ENCODE assay signal across 27 mouse cellular contexts in genomic region chr4:35305210-35305609, GRCm38 (mm10).
A peak's percentile ranks its signal among the peaks of the same experiment; 100 is the strongest.
DNase-seq lines count a peak whose midpoint lies in the region; ATAC-seq and TF ChIP-seq lines count a peak whose summit lies in the region.
"Had no signal": no experiment of that assay in that cellular context is flagged by ENCODE, and none has a peak within 500 bp of the region (broad histone marks: within the 10 kb centered on the region; RNA-seq: fewer than 3 reads in every experiment).

No protein-coding gene starts in this region.

- peak; percentile 14 for DNase-seq in adrenal gland, adult 2 months
- DNase-seq in adrenal gland, postnatal 25 days, result no peak
- peak; percentile 94 for DNase-seq in liver, adult 2 months (ENCODE audit: extremely low read depth, low read depth, low spot score)
- DNase-seq in adipocyte (ENCODE audit: low spot score), result peak; percentile 90
- DNase-seq in skeletal muscle tissue, adult 2 months (ENCODE audit: low read depth, low spot score), result peak; percentile 1
- DNase-seq: cerebellum, adult 8-10 months; cerebellum, postnatal 36 days; gastrocnemius, adult 2 months; gastrocnemius, postnatal 36 days; heart, postnatal 14 days; kidney, adult 2 months; kidney, postnatal 36 days; liver, embryonic 13.5 days; lung, adult 18-20 months; midbrain, embryonic 14.5 days; right cerebral cortex, postnatal 14 days had no signal

- TF ChIP-seq POLR2A in liver, adult 2 months (IDR thresholded peaks at IDR 0.05; ENCODE audit: extremely low read depth, insufficient read depth, low read length), result no peak

- no peak overlapping the region for H3K4me3 ChIP-seq in liver, adult 2 months (ENCODE audit: insufficient read depth, low read depth, low read length)
- no peak overlapping the region for H3K4me3 ChIP-seq in liver, embryonic 12.5 days
- no peak overlapping the region for H3K4me3 ChIP-seq in midbrain, embryonic 13.5 days (replicated peaks)
- H3K4me3 ChIP-seq: forebrain, embryonic 15.5 days; gastrocnemius, adult 2 months; intestine, embryonic 15.5 days; layer of hippocampus, adult 2 months; limb, embryonic 13.5 days; liver, embryonic 13.5 days; stomach, embryonic 15.5 days had no signal

- H3K36me3 ChIP-seq in liver, adult 2 months (ENCODE audit: control insufficient read depth, insufficient read depth, low read length), result no peaks in the 10 kb centered on the region
- no peaks in the 10 kb centered on the region for H3K36me3 ChIP-seq in liver, embryonic 12.5 days
- H3K36me3 ChIP-seq in midbrain, embryonic 13.5 days, result no peaks in the 10 kb centered on the region
- H3K36me3 ChIP-seq: forebrain, embryonic 15.5 days; intestine, embryonic 15.5 days; limb, embryonic 13.5 days; liver, embryonic 13.5 days; stomach, embryonic 15.5 days had no signal

- no peak for ATAC-seq in liver, embryonic 12.5 days
- ATAC-seq in midbrain, embryonic 13.5 days, result no peak
- ATAC-seq: forebrain, embryonic 15.5 days; hindbrain, postnatal 0 days; intestine, embryonic 15.5 days; Patski had no signal

- H3K27me3 ChIP-seq in liver, adult 2 months (ENCODE audit: control insufficient read depth, insufficient read depth, low read length), result no peaks in the 10 kb centered on the region
- no peaks in the 10 kb centered on the region for H3K27me3 ChIP-seq in liver, embryonic 12.5 days (replicated peaks)
- H3K27me3 ChIP-seq in midbrain, embryonic 13.5 days, result no peaks in the 10 kb centered on the region
- H3K27me3 ChIP-seq: CH12.LX; forebrain, embryonic 15.5 days; intestine, embryonic 15.5 days; limb, embryonic 13.5 days; liver, embryonic 13.5 days; stomach, embryonic 15.5 days had no signal

- no peaks in the 10 kb centered on the region for H3K9me3 ChIP-seq in liver, embryonic 12.5 days (replicated peaks)
- H3K9me3 ChIP-seq in midbrain, embryonic 13.5 days, result no peaks in the 10 kb centered on the region
- H3K9me3 ChIP-seq: forebrain, embryonic 15.5 days; intestine, embryonic 15.5 days; limb, embryonic 13.5 days; liver, embryonic 13.5 days; stomach, embryonic 15.5 days had no signal

- H3K4me1 ChIP-seq in liver, adult 2 months (ENCODE audit: control insufficient read depth, insufficient read depth, low read length), result peaks cover 5% of the 10 kb centered on the region
- H3K4me1 ChIP-seq in liver, embryonic 12.5 days, result no peaks in the 10 kb centered on the region
- H3K4me1 ChIP-seq in midbrain, embryonic 13.5 days (replicated peaks), result 0 out of 2 replicates have a peak, but pooled peaks cover 3% of the 10 kb centered on the region
- H3K4me1 ChIP-seq: intestine, embryonic 15.5 days; limb, embryonic 13.5 days; liver, embryonic 13.5 days; stomach, embryonic 15.5 days had no signal

- no peak overlapping the region for H3K4me2 ChIP-seq in liver, embryonic 12.5 days
- no peak overlapping the region for H3K4me2 ChIP-seq in midbrain, embryonic 13.5 days (replicated peaks)
- H3K4me2 ChIP-seq: forebrain, embryonic 15.5 days; intestine, embryonic 15.5 days; limb, embryonic 13.5 days; liver, embryonic 13.5 days; stomach, embryonic 15.5 days had no signal

- peak overlapping the region; percentile 52 for H3K27ac ChIP-seq in liver, adult 2 months (replicated peaks; ENCODE audit: insufficient read depth, low read depth, low read length)
- no peak overlapping the region for H3K27ac ChIP-seq in liver, embryonic 12.5 days
- no peak overlapping the region for H3K27ac ChIP-seq in midbrain, embryonic 13.5 days
- H3K27ac ChIP-seq: forebrain, embryonic 15.5 days; gastrocnemius, adult 2 months; hindbrain, postnatal 0 days; intestine, embryonic 15.5 days; layer of hippocampus, adult 2 months; limb, embryonic 13.5 days; liver, embryonic 13.5 days; macrophage; stomach, embryonic 15.5 days had no signal

- 12% methylated on average over 1 of the region's 1 CpGs for WGBS in liver, adult 2 months
- WGBS in liver, embryonic 12.5 days (ENCODE audit: insufficient replicate concordance), result 31% methylated on average over 1 of the region's 1 CpGs
- WGBS in midbrain, embryonic 13.5 days, result 70% methylated on average over 1 of the region's 1 CpGs

- H3K9ac ChIP-seq in liver, adult 2 months (ENCODE audit: low read depth, low read length), result no peak overlapping the region
- no peak overlapping the region for H3K9ac ChIP-seq in liver, embryonic 12.5 days
- H3K9ac ChIP-seq in midbrain, embryonic 13.5 days (replicated peaks), result no peak overlapping the region
- H3K9ac ChIP-seq: forebrain, embryonic 15.5 days; intestine, embryonic 15.5 days; limb, embryonic 13.5 days; liver, embryonic 13.5 days; stomach, embryonic 15.5 days had no signal

- no peak for TF ChIP-seq CTCF in liver, adult 2 months (IDR thresholded peaks at IDR 0.05; ENCODE audit: low read depth, low read length)

- no peaks in the 10 kb centered on the region for H3K79me2 ChIP-seq in liver, adult 2 months (ENCODE audit: control insufficient read depth, insufficient read depth, low read length)
